Mouse (Mus musculus): ENCODE measurements around the gene Defb25. TPM values are rescaled to one million over a fixed set of nuclear protein-coding genes. Genes with fewer than 3 reads are reported as not detected.

Gene Defb25
- polyA plus RNA-seq, 1 experiment from 2014 or later: 0.68 TPM

DNA sequence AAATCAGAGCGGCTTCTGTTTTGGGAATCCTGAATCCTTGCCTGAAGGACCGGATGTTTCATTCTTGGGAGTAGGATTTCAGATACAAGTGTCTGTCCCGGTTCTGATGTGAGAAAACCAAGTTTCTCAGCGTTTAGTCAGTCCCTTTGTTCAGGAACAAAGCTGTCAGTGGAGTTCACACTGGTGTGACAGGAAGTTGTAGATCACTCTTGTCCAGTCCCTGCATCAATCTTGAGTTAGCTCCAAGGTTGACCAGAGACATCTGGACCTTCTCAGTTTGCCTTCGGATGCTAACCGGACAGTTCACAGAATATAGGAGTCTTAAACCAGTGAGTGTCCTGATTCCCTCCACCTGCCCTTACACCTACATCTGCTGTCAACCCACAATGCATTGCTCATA, 15.1 kb downstream of the Defb25 start:
- ATAC-seq (ENCODE audit: extremely low read depth, insufficient number of reproducible peaks, low FRiP score, low TSS enrichment): no peak
- 54% methylated on average over 6 of the region's 6 CpGs for WGBS
- H3K4me2 ChIP-seq: no peak overlapping the region
- no peaks in the 10 kb centered on the region for H3K4me1 ChIP-seq
- no peaks in the 10 kb centered on the region for H3K9me3 ChIP-seq
- H3K4me3 ChIP-seq: no peak overlapping the region
- H3K27ac ChIP-seq (replicated peaks): no peak overlapping the region
- no peak overlapping the region for H3K9ac ChIP-seq
- H3K36me3 ChIP-seq: no peaks in the 10 kb centered on the region
- no peaks in the 10 kb centered on the region for H3K27me3 ChIP-seq (replicated peaks)

- no peaks in the 10 kb centered on the region for H3K27me3 ChIP-seq (replicated peaks)
- WGBS: 77% methylated on average over 15 of the region's 15 CpGs
- no peaks in the 10 kb centered on the region for H3K9me3 ChIP-seq
- no peaks in the 10 kb centered on the region for H3K4me1 ChIP-seq
- no peak within 1 kb of the TSS for H3K4me3 ChIP-seq
- no peak within 1 kb of the TSS for H3K4me2 ChIP-seq
- H3K36me3 ChIP-seq: no peaks in the 10 kb centered on the region
- no peak within 1 kb of the TSS for H3K27ac ChIP-seq (replicated peaks)
- ATAC-seq (ENCODE audit: extremely low read depth, insufficient number of reproducible peaks, low FRiP score, low TSS enrichment): no peak
- H3K9ac ChIP-seq: no peak within 1 kb of the TSS
These were observed 18.8 kb downstream of the Defb25 start, which contains the start of gene Defb36 for GRCm38 (mm10) chr2:152604057-152604456. TSS of gene Defb36 (plus strand) at chr2:152604327.

- H3K9ac ChIP-seq: no peak overlapping the region
- H3K9me3 ChIP-seq: no peaks in the 10 kb centered on the region
- no peak overlapping the region for H3K4me2 ChIP-seq
- 61% methylated on average over 4 of the region's 4 CpGs for WGBS
- no peak overlapping the region for H3K27ac ChIP-seq (replicated peaks)
- no peak for ATAC-seq (ENCODE audit: extremely low read depth, insufficient number of reproducible peaks, low FRiP score, low TSS enrichment)
- no peaks in the 10 kb centered on the region for H3K36me3 ChIP-seq
- no peaks in the 10 kb centered on the region for H3K4me1 ChIP-seq
- H3K4me3 ChIP-seq: no peak overlapping the region
- H3K27me3 ChIP-seq (replicated peaks): no peaks in the 10 kb centered on the region
These were observed 21.4 kb downstream of the Defb25 start for GRCm38 (mm10) chr2:152601275-152601960.

GRCm38 (mm10) chr2:152600076-152600475, 22.8 kb downstream of the Defb25 start:
- H3K27ac ChIP-seq (replicated peaks): no peak overlapping the region
- no peak for ATAC-seq (ENCODE audit: extremely low read depth, insufficient number of reproducible peaks, low FRiP score, low TSS enrichment)

GRCm38 (mm10) chr2:152599299-152599698, 23.6 kb downstream of the Defb25 start, which contains the start of gene Defb45:
TSS of gene Defb45 (minus strand) at chr2:152599399.
- Histone ChIP-seq H3K4me3 (no peak within 1 kb of the TSS), H3K36me3 (no peaks in the 10 kb centered on the region), H3K27ac (replicated peaks) (no peak within 1 kb of the TSS), H3K4me2 (no peak within 1 kb of the TSS), H3K27me3 (replicated peaks) (no peaks in the 10 kb centered on the region), H3K9ac (no peak within 1 kb of the TSS), H3K4me1 (no peaks in the 10 kb centered on the region), H3K9me3 (no peaks in the 10 kb centered on the region)
- 65% methylated on average over 7 of the region's 7 CpGs for WGBS
- no peak for ATAC-seq (ENCODE audit: extremely low read depth, insufficient number of reproducible peaks, low FRiP score, low TSS enrichment)

More at GRCm38 (mm10) chr2:152600076-152600475, 22.8 kb downstream of the Defb25 start:
- no peaks in the 10 kb centered on the region for H3K27me3 ChIP-seq (replicated peaks)
- no peak overlapping the region for H3K4me2 ChIP-seq
- no peaks in the 10 kb centered on the region for H3K36me3 ChIP-seq
- H3K4me1 ChIP-seq: no peaks in the 10 kb centered on the region
- H3K9ac ChIP-seq: no peak overlapping the region
- no peaks in the 10 kb centered on the region for H3K9me3 ChIP-seq
- 74% methylated on average over 6 of the region's 6 CpGs for WGBS
- no peak overlapping the region for H3K4me3 ChIP-seq

DNA sequence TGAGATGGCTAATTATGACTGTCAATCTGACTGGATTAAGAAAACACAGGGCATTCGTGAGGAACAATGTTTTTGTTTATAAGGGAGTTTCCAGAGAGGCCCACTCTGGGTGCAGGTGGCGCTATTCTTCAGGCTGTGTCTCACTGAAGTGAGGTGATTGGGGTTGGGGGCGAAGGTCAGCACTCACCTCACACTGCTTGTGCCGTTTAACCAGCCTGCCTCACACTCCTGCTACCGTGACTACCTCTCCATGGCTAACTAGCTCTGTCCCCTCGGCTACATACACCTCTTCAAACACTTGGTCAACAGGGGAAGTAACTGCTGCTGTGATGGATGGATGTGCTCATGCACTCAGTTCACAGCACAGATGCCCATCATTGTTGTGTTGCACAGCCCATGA, 33.8 kb downstream of the Defb25 start:
- H3K27ac ChIP-seq (replicated peaks): no peak overlapping the region
- ATAC-seq (ENCODE audit: extremely low read depth, insufficient number of reproducible peaks, low FRiP score, low TSS enrichment): no peak
- no peaks in the 10 kb centered on the region for H3K9me3 ChIP-seq
- no peaks in the 10 kb centered on the region for H3K36me3 ChIP-seq
- H3K9ac ChIP-seq: no peak overlapping the region
- no peak overlapping the region for H3K4me2 ChIP-seq
- H3K27me3 ChIP-seq (replicated peaks): no peaks in the 10 kb centered on the region
- H3K4me3 ChIP-seq: no peak overlapping the region
- WGBS: 44% methylated on average over 6 of the region's 6 CpGs
- peaks cover 13% of the 10 kb centered on the region for H3K4me1 ChIP-seq

- Histone ChIP-seq H3K27me3 (replicated peaks) (no peaks in the 10 kb centered on the region), H3K4me1 (peaks cover 13% of the 10 kb centered on the region), H3K4me2 (no peak overlapping the region), H3K9me3 (no peaks in the 10 kb centered on the region), H3K4me3 (no peak overlapping the region), H3K27ac (replicated peaks) (no peak overlapping the region), H3K9ac (no peak overlapping the region), H3K36me3 (no peaks in the 10 kb centered on the region)
- no peak for ATAC-seq (ENCODE audit: extremely low read depth, insufficient number of reproducible peaks, low FRiP score, low TSS enrichment)
- 32% methylated on average over 2 of the region's 2 CpGs for WGBS
These were observed 34.4 kb downstream of the Defb25 start for GRCm38 (mm10) chr2:152588450-152588849.

DNA sequence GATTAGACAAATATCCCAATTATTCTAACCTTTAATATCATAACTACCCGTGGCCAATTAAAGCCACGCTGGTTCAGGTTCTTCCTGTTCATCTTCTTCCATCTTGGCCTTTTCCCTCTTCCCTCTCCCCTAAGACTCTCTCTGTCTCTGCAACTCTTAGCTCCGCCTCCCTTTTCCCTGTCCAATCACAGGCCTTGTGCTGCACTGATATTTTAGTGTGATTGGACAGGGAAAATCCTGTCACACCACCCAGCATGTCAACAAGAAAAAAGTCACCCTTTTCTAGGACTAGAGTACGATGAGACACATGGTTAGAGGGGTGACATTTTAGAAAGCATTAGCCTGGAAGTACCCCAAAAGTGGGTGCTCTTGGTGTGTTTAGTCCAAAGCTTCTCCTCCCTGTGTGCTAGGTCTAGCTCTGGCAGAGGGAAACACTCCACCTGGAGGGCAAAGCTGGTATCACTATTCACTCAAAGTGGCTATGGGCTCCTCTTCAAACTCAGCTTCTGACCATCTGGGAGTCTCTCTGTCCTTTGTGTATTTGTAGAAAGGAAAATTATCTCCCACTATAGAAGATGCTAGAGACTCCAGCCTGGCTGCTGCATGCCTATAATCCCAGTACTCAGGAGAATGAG, 35.8 kb downstream of the Defb25 start:
- no peaks in the 10 kb centered on the region for H3K36me3 ChIP-seq
- no peaks in the 10 kb centered on the region for H3K9me3 ChIP-seq
- H3K4me1 ChIP-seq: peaks cover 13% of the 10 kb centered on the region
- H3K27ac ChIP-seq (replicated peaks): no peak overlapping the region
- no peak overlapping the region for H3K4me3 ChIP-seq
- WGBS: 79% methylated on average over 4 of the region's 4 CpGs
- H3K9ac ChIP-seq: no peak overlapping the region
- no peaks in the 10 kb centered on the region for H3K27me3 ChIP-seq (replicated peaks)
- ATAC-seq (ENCODE audit: extremely low read depth, insufficient number of reproducible peaks, low FRiP score, low TSS enrichment): no peak
- H3K4me2 ChIP-seq: no peak overlapping the region

- WGBS: 47% methylated on average over 11 of the region's 11 CpGs
- H3K9me3 ChIP-seq: no peaks in the 10 kb centered on the region
- no peaks in the 10 kb centered on the region for H3K27me3 ChIP-seq (replicated peaks)
- no peak overlapping the region for H3K9ac ChIP-seq
- H3K27ac ChIP-seq (replicated peaks): no peak overlapping the region
- peaks cover 11% of the 10 kb centered on the region for H3K4me1 ChIP-seq
- H3K4me3 ChIP-seq: no peak overlapping the region
- H3K36me3 ChIP-seq: no peaks in the 10 kb centered on the region
- H3K4me2 ChIP-seq: no peak overlapping the region
- ATAC-seq (ENCODE audit: extremely low read depth, insufficient number of reproducible peaks, low FRiP score, low TSS enrichment): no peak
These were observed 42.2 kb downstream of the Defb25 start for GRCm38 (mm10) chr2:152580612-152581011.

DNA sequence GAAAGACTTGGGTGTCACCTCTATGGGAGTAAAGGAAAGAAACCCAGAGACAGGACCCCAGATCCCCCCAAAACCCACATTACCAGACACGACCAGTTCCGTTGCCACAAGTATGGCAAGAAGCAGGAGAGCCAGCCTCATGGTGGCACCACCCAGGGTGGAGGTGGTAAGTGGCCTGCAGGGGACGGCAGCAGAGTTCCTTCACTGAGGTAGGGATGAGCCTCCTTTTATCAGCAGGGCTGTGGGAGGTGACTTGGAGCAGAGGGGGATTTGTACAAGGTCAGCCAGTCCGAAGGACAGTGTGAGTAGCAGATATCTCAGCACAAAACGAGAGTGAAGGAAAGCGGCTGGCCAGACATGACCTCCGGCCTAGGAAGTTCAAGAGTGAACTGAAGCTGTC, 42.7 kb downstream of the Defb25 start, which contains the start of gene Defb19:
Defb19 (minus strand) TSS at position 206 of the 400 bp plus-strand sequence.
- H3K4me2 ChIP-seq: no peak within 1 kb of the TSS
- no peak within 1 kb of the TSS for H3K9ac ChIP-seq
- H3K36me3 ChIP-seq: no peaks in the 10 kb centered on the region
- WGBS: 45% methylated on average over 7 of the region's 7 CpGs
- no peaks in the 10 kb centered on the region for H3K9me3 ChIP-seq
- ATAC-seq (ENCODE audit: extremely low read depth, insufficient number of reproducible peaks, low FRiP score, low TSS enrichment): no peak
- no peak within 1 kb of the TSS for H3K27ac ChIP-seq (replicated peaks)
- H3K4me3 ChIP-seq: no peak within 1 kb of the TSS
- H3K4me1 ChIP-seq: peaks cover 11% of the 10 kb centered on the region
- H3K27me3 ChIP-seq (replicated peaks): no peaks in the 10 kb centered on the region

DNA sequence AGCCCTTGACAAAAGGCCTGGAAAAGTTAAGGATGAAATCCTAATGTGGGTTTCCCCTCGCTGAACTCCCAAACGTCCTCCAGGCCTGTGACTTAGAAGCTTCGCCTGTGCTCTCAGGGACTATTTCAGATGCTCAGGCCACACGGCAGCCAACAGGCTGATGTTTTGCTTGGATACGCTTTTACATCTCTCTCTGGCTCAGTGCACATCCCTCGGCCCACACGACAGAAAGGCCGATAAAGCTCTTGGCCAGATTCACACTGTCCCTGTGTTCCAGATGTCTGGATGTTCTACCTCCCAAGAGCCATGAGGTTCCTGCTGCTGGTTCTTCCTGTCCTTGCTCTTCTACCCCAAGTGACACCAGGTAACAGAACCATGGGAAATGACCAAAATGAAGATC, 49.4 kb downstream of the Defb25 start:
- Histone ChIP-seq H3K27ac (replicated peaks) (no peak overlapping the region), H3K36me3 (no peaks in the 10 kb centered on the region), H3K27me3 (replicated peaks) (peaks cover 2% of the 10 kb centered on the region; the same call in 1 of the 2 replicates), H3K9me3 (no peaks in the 10 kb centered on the region), H3K4me3 (no peak overlapping the region), H3K4me1 (no peaks in the 10 kb centered on the region), H3K4me2 (no peak overlapping the region), H3K9ac (no peak overlapping the region)
- no peak for ATAC-seq (ENCODE audit: extremely low read depth, insufficient number of reproducible peaks, low FRiP score, low TSS enrichment)
- WGBS: 78% methylated on average over 8 of the region's 8 CpGs
